Mouse (Mus musculus) limb, embryonic 12.5 days (tissue): ENCODE data around the gene Pfkfb4. TPM values are rescaled to one million over a fixed set of nuclear protein-coding genes. Genes with fewer than 3 reads are reported as not detected.
A peak's percentile ranks its signal among the peaks of the same experiment; 100 is the strongest.

Experiments
- ATAC-seq: fragments of 200-750 bp; cut with Nextera tagmentation; 2 replicates; pipeline ENCODE4 v1.8.0; 2017; ENCODE audit warnings: low read depth, moderate TSS enrichment; ENCODE audit not compliant: insufficient number of reproducible peaks, insufficient read depth, low FRiP score, low TSS enrichment
- H3K27ac ChIP-seq: fragments of 300-500 bp; sonication (generic); 2 replicates; pipeline ENCODE4 v1.5.1; 2016; ENCODE audit warnings: mild to moderate bottlenecking, moderate library complexity
- H3K27me3 ChIP-seq: fragments of 300-500 bp; sonication (generic); 2 replicates; pipeline ENCODE4 v1.6.1; 2016; ENCODE audit warnings: mild to moderate bottlenecking, moderate library complexity
- H3K36me3 ChIP-seq: fragments of 300-500 bp; sonication (generic); 2 replicates; pipeline ENCODE4 v1.6.1; 2016; ENCODE audit warnings: mild to moderate bottlenecking, moderate library complexity
- H3K4me1 ChIP-seq: fragments of 300-500 bp; sonication (generic); replicated peaks from 2 replicates; pipeline ENCODE4 v1.6.1; 2016
- H3K4me2 ChIP-seq: fragments of 300-500 bp; sonication (generic); 2 replicates; pipeline ENCODE4 v1.6.1; 2016; ENCODE audit warnings: mild to moderate bottlenecking, moderate library complexity
- H3K4me3 ChIP-seq: fragments of 300-500 bp; sonication (generic); replicated peaks from 2 replicates; pipeline ENCODE4 v1.5.1; 2016; ENCODE audit warnings: mild to moderate bottlenecking
- H3K9ac ChIP-seq: fragments of 300-500 bp; sonication (generic); replicated peaks from 2 replicates; pipeline ENCODE4 v1.6.1; 2016; ENCODE audit warnings: mild to moderate bottlenecking, moderate library complexity
- H3K9me3 ChIP-seq: fragments of 300-500 bp; sonication (generic); 2 replicates; pipeline ENCODE4 v1.6.1; 2016; ENCODE audit warnings: mild to moderate bottlenecking, moderate library complexity
- WGBS: fragments of 180-500 bp; shearing (Covaris S2); methylation state at CpG from one replicate; pipeline ENCODE4 v1.1.7; 2016; 5-methylcytosine and 5-hydroxymethylcytosine counted together
- polyA plus RNA-seq: library from polyadenylated mRNA; unstranded; fragments of >200 nt; fragmentation: Nextera tagmentation; extraction: Ambion mirVana; gene quantifications from 2 replicates; pipeline ENCODE4 v1.2.1, GENCODE M21; 2016

Gene Pfkfb4
- polyA plus RNA-seq, 1 experiment from 2014 or later: 13.4 TPM

DNA sequence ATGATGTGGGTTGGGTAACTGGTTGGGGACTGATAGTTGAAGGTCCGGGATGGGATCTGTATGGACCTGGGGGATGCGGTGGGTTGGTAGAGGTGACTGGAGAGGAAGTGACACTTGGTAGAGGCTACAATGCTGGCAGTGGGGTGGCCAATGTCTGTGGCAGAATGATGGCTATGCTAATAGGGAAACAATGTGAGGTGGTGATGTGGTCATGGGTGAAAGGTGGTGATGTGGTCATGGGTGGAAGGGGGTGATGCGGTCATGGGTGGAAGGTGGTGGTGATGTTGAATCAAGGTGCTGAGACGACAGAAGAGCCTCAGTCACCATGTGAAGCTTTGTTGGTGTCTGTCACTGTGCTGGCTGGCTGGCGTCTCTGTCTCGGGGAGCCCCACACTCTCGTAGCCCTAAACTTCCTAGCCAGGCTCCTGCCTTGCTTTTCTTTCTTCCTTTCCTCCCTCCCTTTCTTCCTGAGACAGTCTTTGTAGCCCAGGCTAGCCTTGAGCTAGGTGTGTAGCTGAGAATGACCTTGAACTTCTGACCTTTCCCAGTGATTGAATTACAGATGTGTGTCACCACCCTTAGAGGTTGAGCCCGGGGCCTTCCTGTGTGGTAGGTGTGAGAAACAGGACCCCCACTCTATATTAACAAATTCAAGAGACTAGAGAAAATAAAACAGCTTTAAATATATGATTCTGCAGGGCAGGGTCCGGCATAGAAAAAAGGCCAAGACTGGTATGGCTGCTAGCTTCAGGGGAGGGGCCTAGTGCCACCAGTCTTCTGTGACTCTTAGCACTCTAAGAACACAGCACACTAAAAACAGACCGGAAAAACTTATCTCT lies 60.3 kb downstream of the Pfkfb4 start:
- peaks cover 58% of the 10 kb centered on the region for H3K36me3 ChIP-seq

DNA sequence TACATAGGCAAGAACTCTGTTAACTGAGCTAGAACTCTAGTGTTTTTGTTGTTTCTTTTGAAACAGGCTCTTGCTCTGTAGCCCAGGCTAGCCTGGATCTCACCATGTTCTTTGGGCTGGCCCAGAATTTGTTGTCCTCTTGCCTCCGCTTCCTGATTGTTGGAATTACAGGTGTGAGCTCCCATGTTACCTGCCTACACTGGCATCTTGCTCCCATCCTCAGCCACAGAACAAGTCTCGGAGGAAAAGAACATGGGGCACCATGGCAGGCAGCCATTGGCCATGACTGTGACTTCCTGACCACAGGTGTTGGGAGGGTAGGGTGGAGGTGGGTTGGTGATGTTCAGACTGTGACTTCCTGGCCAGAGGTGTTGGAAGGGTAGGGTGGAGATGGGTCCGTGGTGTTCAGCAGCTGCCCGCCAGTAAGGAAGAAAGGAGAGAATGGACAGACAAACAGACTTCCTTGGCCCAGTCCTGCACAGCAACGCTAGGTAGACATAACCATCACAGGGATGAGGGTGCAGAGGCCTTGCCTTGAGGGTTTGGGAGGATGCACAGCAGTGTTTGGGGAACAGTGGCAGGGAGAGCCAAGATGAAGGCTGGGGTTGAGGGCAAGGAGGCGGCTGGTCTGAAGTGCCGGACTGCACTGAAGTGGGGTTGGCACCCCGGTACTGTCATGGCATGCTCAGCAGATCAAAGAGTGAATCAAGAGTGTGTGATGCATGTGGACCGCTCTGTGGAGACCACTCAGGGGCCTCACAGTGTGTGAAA lies 61.1 kb downstream of the Pfkfb4 start:
- H3K9me3 ChIP-seq: no peaks in the 10 kb centered on the region
- peaks cover 66% of the 10 kb centered on the region for H3K36me3 ChIP-seq
- no peak overlapping the region for H3K4me3 ChIP-seq
- 87% methylated on average over 9 of the region's 9 CpGs for WGBS
- no peak for ATAC-seq
- peaks cover 9% of the 10 kb centered on the region for H3K4me1 ChIP-seq
- no peaks in the 10 kb centered on the region for H3K27me3 ChIP-seq
- H3K4me2 ChIP-seq: no peak overlapping the region
- no peak overlapping the region for H3K9ac ChIP-seq
- no peak overlapping the region for H3K27ac ChIP-seq

More for the DNA sequence above, 60.3 kb downstream of the Pfkfb4 start:
- Histone ChIP-seq H3K4me1 (peaks cover 9% of the 10 kb centered on the region), H3K4me3 (no peak overlapping the region), H3K9ac (no peak overlapping the region), H3K4me2 (no peak overlapping the region), H3K27me3 (no peaks in the 10 kb centered on the region), H3K9me3 (no peaks in the 10 kb centered on the region), H3K27ac (no peak overlapping the region)
- WGBS: 88% methylated on average over 10 of the region's 10 CpGs
- ATAC-seq: no peak

- no peak overlapping the region for H3K4me3 ChIP-seq
These were observed 61.8 kb downstream of the Pfkfb4 start for GRCm38 (mm10) chr9:109053366-109053765.

GRCm38 (mm10) chr9:109053851-109054250 lies 62.3 kb downstream of the Pfkfb4 start:
- no peak overlapping the region for H3K9ac ChIP-seq
- peaks cover 69% of the 10 kb centered on the region for H3K36me3 ChIP-seq
- peaks cover 9% of the 10 kb centered on the region for H3K4me1 ChIP-seq
- no peak overlapping the region for H3K4me2 ChIP-seq
- no peak for ATAC-seq
- WGBS: 73% methylated on average over 6 of the region's 6 CpGs
- no peaks in the 10 kb centered on the region for H3K27me3 ChIP-seq
- no peak overlapping the region for H3K27ac ChIP-seq
- H3K9me3 ChIP-seq: no peaks in the 10 kb centered on the region
- no peak overlapping the region for H3K4me3 ChIP-seq

More at GRCm38 (mm10) chr9:109053366-109053765, 61.8 kb downstream of the Pfkfb4 start:
- WGBS: 75% methylated on average over 3 of the region's 3 CpGs
- peaks cover 69% of the 10 kb centered on the region for H3K36me3 ChIP-seq
- peaks cover 9% of the 10 kb centered on the region for H3K4me1 ChIP-seq
- no peaks in the 10 kb centered on the region for H3K9me3 ChIP-seq
- no peak for ATAC-seq
- no peak overlapping the region for H3K27ac ChIP-seq
- no peaks in the 10 kb centered on the region for H3K27me3 ChIP-seq
- H3K9ac ChIP-seq: no peak overlapping the region
- no peak overlapping the region for H3K4me2 ChIP-seq

- Histone ChIP-seq H3K4me2 (peak overlapping the region; percentile 34), H3K4me3 (peak overlapping the region; percentile 12; the same call in 1 of the 2 replicates), H3K9ac (peak overlapping the region; percentile 45; the same call in 1 of the 2 replicates), H3K27ac (peak overlapping the region; percentile 67; the same call in 1 of the 2 replicates), H3K4me1 (peaks cover 17% of the 10 kb centered on the region), H3K27me3 (no peaks in the 10 kb centered on the region), H3K9me3 (no peaks in the 10 kb centered on the region), H3K36me3 (peaks cover 68% of the 10 kb centered on the region)
- no peak for ATAC-seq
- WGBS: 13% methylated on average over 7 of the region's 7 CpGs
These were observed 63.1 kb downstream of the Pfkfb4 start for GRCm38 (mm10) chr9:109054712-109055111.

DNA sequence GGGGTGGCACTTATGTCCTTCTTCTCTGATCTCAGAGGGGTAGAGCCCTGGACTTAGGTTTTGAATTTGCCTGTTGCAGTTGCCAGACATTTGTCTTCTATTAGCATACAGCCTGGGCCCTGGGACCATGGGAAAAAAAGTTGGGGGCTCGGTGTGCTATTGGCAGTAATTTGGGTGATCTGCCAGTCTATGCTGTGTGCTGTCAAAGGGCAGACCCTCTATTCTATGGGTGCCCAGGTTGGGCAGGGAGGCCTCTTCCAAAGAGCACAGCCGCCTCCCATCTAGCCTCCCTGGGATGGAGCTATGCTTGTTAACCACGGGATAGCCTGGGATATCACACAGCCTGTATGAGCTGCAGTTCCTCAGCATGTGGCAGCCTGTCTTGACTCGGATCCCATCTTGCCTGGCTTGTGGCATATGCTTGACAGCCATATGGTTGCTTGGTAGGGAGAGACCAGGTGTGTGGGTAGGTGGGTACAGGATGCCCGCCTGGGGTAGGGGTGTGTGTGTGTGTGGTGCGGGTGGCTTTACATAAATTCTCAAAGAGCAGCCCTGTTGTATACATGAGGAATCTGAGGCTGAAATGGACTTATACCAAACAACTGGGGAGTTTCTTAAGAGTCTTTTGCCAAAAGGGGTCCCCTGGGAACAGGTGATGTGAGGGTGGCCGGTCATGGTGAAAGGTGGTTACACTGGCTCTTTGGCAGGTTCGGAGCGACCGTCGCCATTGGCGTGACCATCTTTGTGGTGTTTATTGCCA lies 63.9 kb downstream of the Pfkfb4 start:
- Histone ChIP-seq H3K4me3 (0 out of 2 replicates have a peak overlapping the region, but pooled peaks have one; percentile 12), H3K27me3 (no peaks in the 10 kb centered on the region), H3K27ac (no peak overlapping the region), H3K4me2 (peak overlapping the region; percentile 34), H3K4me1 (peaks cover 18% of the 10 kb centered on the region), H3K9me3 (no peaks in the 10 kb centered on the region), H3K9ac (peak overlapping the region; percentile 45; the same call in 1 of the 2 replicates), H3K36me3 (peaks cover 72% of the 10 kb centered on the region)
- ATAC-seq: no peak
- WGBS: 91% methylated on average over 12 of the region's 12 CpGs

DNA sequence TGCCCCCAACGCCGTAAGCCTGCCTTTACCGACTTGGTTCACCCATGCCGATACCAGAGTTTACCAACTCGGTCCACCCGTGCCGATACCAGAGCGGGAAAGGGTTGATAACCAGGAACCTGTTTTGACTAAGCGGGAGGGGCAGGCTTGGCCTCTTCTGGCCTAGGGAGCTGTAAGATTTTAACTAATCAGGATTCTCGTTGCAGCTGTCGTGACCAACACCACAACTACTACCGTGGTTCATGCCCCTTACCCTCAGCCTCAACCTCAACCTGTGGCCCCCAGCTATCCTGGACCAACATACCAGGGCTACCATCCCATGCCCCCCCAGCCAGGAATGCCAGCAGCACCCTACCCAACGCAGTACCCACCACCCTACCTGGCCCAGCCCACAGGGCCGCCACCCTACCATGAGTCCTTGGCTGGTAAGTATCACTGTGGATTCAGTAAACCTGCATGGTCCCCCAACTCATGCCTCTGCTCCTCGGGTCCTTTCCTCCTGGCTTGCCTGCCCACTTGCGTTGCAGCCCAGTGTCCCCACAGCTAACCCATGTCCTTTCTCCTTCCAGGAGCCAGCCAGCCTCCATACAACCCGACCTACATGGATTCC lies 64.6 kb downstream of the Pfkfb4 start:
- Histone ChIP-seq H3K36me3 (peaks cover 74% of the 10 kb centered on the region), H3K9me3 (no peaks in the 10 kb centered on the region), H3K27me3 (no peaks in the 10 kb centered on the region), H3K9ac (no peak overlapping the region), H3K4me2 (no peak overlapping the region), H3K27ac (no peak overlapping the region), H3K4me1 (peaks cover 18% of the 10 kb centered on the region), H3K4me3 (no peak overlapping the region)
- no peak for ATAC-seq
- 90% methylated on average over 17 of the region's 17 CpGs for WGBS

DNA sequence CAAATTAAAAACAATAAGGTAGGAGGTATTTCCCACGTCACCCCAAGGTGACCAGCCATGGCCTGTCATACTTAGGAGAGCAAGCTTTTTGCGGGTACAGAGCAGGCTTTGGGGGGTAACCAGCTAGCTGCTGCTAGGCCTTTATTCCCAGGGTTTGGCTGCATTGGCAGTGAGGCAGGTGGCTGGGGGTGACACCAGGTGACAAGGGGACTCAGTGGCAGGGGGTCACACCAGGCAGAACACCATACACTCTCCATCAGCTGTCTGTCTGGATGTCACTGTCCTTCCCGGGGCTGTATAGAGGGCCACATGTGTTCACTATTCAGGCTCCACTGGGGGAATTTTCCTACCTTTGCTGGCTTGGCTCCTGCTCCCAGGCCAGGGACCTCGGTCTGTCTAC lies 65.3 kb downstream of the Pfkfb4 start:
- Histone ChIP-seq H3K27ac (no peak overlapping the region), H3K4me1 (peaks cover 18% of the 10 kb centered on the region), H3K27me3 (no peaks in the 10 kb centered on the region), H3K4me2 (no peak overlapping the region), H3K9me3 (no peaks in the 10 kb centered on the region), H3K9ac (no peak overlapping the region), H3K4me3 (no peak overlapping the region), H3K36me3 (peaks cover 71% of the 10 kb centered on the region)
- WGBS: 89% methylated on average over 4 of the region's 4 CpGs
- ATAC-seq: no peak

- H3K27me3 ChIP-seq: no peaks in the 10 kb centered on the region
- ATAC-seq: no peak
- no peak overlapping the region for H3K9ac ChIP-seq
- peaks cover 69% of the 10 kb centered on the region for H3K36me3 ChIP-seq
- peaks cover 18% of the 10 kb centered on the region for H3K4me1 ChIP-seq
- no peak overlapping the region for H3K4me3 ChIP-seq
- WGBS: 95% methylated on average over 5 of the region's 5 CpGs
- no peaks in the 10 kb centered on the region for H3K9me3 ChIP-seq
- no peak overlapping the region for H3K27ac ChIP-seq
- H3K4me2 ChIP-seq: no peak overlapping the region
These were observed 66.0 kb downstream of the Pfkfb4 start for GRCm38 (mm10) chr9:109057543-109057942.

DNA sequence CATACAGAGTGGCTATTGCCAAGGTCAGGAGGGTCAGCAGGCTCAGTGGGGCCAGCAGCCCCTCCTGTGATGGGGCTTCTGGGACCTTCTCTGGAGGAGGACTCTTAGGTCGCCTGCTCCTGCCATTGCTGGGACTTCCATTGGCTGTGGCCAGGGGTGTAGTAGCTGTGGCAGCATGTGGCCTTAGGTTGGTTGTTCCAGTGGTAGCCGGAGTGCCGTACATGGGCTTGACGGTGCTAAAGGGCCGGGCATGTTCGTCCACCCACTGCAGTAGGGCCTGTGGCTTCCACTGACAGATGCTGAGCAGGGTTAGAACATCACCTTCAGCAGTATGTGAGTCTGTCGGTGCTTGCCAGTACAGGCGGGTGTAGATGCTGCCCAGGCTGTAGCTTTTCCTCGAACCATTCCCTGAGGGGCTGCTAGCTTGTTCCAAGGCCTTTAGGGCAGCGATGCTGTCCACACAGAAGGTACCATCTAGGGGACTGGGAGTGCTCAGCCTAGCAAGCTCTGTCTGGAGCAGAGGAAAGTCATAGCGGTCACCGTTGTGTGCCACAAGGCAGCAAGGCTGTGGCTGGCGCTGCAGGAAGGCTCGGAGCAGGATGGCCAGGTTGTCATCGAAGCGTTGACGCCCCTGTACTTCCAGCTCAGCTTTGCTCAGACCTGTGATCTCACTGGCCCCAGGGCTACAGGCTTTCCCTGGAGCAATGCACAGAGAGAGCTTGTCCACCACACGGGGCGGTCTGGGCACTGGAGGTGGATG lies 66.6 kb downstream of the Pfkfb4 start:
- Histone ChIP-seq H3K9me3 (no peaks in the 10 kb centered on the region), H3K4me1 (peaks cover 18% of the 10 kb centered on the region), H3K36me3 (peaks cover 69% of the 10 kb centered on the region), H3K4me3 (no peak overlapping the region), H3K27ac (no peak overlapping the region), H3K4me2 (no peak overlapping the region), H3K27me3 (no peaks in the 10 kb centered on the region), H3K9ac (peak overlapping the region; percentile 60; the same call in 1 of the 2 replicates)
- ATAC-seq: no peak
- 92% methylated on average over 19 of the region's 19 CpGs for WGBS
